Mouse (Mus musculus): ENCODE results near the gene Lgr6.

The Lgr6 gene

GRCm38 (mm10) chr1:135079021-135079420 lies 26.1 kb downstream of the Lgr6 start:
- no peak for DNase-seq (ENCODE audit: low read depth, low spot score)

- no peak for DNase-seq (ENCODE audit: low read depth, low spot score)
These were observed 28.6 kb downstream of the Lgr6 start for GRCm38 (mm10) chr1:135076470-135076869.

- DNase-seq (ENCODE audit: low read depth, low spot score) = no peak
These were observed 29.8 kb downstream of the Lgr6 start for GRCm38 (mm10) chr1:135075270-135075669.

- no peak for DNase-seq (ENCODE audit: low read depth, low spot score)
These were observed 32.4 kb downstream of the Lgr6 start for GRCm38 (mm10) chr1:135072643-135073042.

- no peak for DNase-seq (ENCODE audit: low read depth, low spot score)
These were observed 35.2 kb downstream of the Lgr6 start for GRCm38 (mm10) chr1:135069841-135070240.

GRCm38 (mm10) chr1:135064525-135064924 lies 40.6 kb downstream of the Lgr6 start:
- no peak for DNase-seq (ENCODE audit: low read depth, low spot score)

- no peak for DNase-seq (ENCODE audit: low read depth, low spot score)
These were observed 42.1 kb downstream of the Lgr6 start for GRCm38 (mm10) chr1:135062936-135063335.

- no peak for DNase-seq (ENCODE audit: low read depth, low spot score)
These were observed 43.8 kb downstream of the Lgr6 start for GRCm38 (mm10) chr1:135061300-135061699.

- no peak for DNase-seq (ENCODE audit: low read depth, low spot score)
These were observed 44.9 kb downstream of the Lgr6 start for GRCm38 (mm10) chr1:135060174-135060573.

- no peak for DNase-seq (ENCODE audit: low read depth, low spot score)
These were observed 48.2 kb downstream of the Lgr6 start for GRCm38 (mm10) chr1:135056901-135057300.

- DNase-seq (ENCODE audit: low read depth, low spot score) = no peak
These were observed 51.0 kb downstream of the Lgr6 start for GRCm38 (mm10) chr1:135054121-135054520.

GRCm38 (mm10) chr1:135044439-135044838 lies 60.6 kb downstream of the Lgr6 start:
- DNase-seq (ENCODE audit: low read depth, low spot score) = no peak

GRCm38 (mm10) chr1:135036297-135036696 lies 68.8 kb downstream of the Lgr6 start:
- no peak for DNase-seq (ENCODE audit: low read depth, low spot score)

- DNase-seq (ENCODE audit: low read depth, low spot score) = no peak
These were observed 72.4 kb downstream of the Lgr6 start for GRCm38 (mm10) chr1:135032658-135033057.

GRCm38 (mm10) chr1:135030121-135030520 lies 75.0 kb downstream of the Lgr6 start:
- no peak for DNase-seq (ENCODE audit: low read depth, low spot score)

GRCm38 (mm10) chr1:135026275-135026674 lies 78.8 kb downstream of the Lgr6 start:
- no peak for DNase-seq (ENCODE audit: low read depth, low spot score)

GRCm38 (mm10) chr1:135023583-135023982 lies 81.5 kb downstream of the Lgr6 start:
- DNase-seq (ENCODE audit: low read depth, low spot score) = no peak

GRCm38 (mm10) chr1:135021936-135022335 lies 83.1 kb downstream of the Lgr6 start:
- no peak for DNase-seq (ENCODE audit: low read depth, low spot score)

- no peak for DNase-seq (ENCODE audit: low read depth, low spot score)
These were observed 84.1 kb downstream of the Lgr6 start for GRCm38 (mm10) chr1:135020970-135021369.

GRCm38 (mm10) chr1:135020281-135020940 lies 84.7 kb downstream of the Lgr6 start:
- DNase-seq (ENCODE audit: low read depth, low spot score) = no peak

GRCm38 (mm10) chr1:135019775-135020167 lies 85.3 kb downstream of the Lgr6 start:
- no peak for DNase-seq (ENCODE audit: low read depth, low spot score)

- DNase-seq (ENCODE audit: low read depth, low spot score) = no peak
These were observed 85.8 kb downstream of the Lgr6 start for GRCm38 (mm10) chr1:135019087-135019774.

- DNase-seq (ENCODE audit: low read depth, low spot score) = no peak
These were observed 87.4 kb downstream of the Lgr6 start for GRCm38 (mm10) chr1:135017656-135018015.

All from retina, adult 2 months (tissue).